Mouse (Mus musculus) kidney, postnatal 36 days (tissue): Measurements from ENCODE around the gene Zfp182.

Experiments
- DNase-seq, 2 experiments: peaks; one replicate each; pipeline ENCODE4 v3.0.0; 2021 to 2022; ENCODE audit warnings: mixed read lengths in 2 of 2

The Zfp182 gene

DNA sequence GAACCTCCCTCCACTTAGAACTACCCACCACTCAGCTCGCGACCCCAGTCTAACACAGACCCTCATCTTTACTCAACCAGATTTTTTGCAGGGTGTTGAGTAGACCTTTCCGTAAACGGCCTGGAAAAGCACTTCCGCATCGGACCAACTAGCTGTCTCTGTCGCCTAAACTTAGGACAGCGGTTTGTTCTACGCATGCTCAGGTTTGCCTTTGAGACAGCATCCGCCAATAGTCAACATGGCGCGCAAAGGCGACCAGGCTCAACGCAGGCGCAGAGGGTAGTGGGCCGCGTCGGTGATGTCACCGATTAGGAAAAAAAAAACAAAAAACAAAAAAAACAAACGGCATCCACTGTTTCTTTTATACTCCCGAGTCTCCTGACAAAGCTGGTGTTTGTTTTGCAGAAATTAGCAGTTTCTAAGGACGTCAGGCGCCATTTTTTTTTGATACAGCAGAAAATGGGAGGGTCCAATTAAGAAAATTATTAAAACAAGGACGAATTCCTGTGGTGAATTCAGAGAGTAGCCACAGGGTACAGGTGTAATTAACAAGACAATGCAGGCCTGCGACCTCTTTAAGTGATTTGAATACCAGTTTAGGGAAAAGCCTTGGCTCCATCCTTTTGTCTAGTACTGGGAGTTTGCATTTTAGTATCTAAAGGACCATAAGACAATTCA lies at the start of gene Zfp182:
Gene Zfp182 (minus strand): TSS at position 451 of the 678 bp plus-strand sequence.
- peak; percentile 86 for DNase-seq

GRCm38 (mm10) chrX:21089867-21090239 lies 27.7 kb upstream of the Zfp182 start:
- no peak for DNase-seq

- peak; percentile 61 to 75 for DNase-seq
Observed at GRCm38 (mm10) chrX:21088983-21089866, 27.1 kb upstream of the Zfp182 start, which contains the start of gene Zfp300. TSS of gene Zfp300 (minus strand) at chrX:21089527.

DNA sequence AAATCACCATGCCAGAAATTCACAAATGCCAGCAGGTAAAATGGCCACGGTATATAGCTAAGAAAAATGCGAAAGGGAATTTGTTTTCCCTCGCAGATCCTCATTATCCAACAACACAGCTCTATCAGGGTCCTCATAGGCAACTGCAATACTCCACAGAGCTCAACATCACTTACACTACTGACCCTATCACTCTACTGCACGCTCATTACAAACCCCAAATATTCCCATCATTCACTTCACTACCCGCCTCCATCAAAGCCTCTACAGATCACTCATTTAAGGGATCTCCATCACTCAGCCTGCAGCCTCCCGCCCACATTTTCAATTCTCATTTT lies 26.5 kb upstream of the Zfp182 start:
- no peak for DNase-seq

GRCm38 (mm10) chrX:21068106-21068505 lies 6.0 kb upstream of the Zfp182 start, which contains the start of gene Spaca5:
TSS of gene Spaca5 (plus strand) at chrX:21068406.
- no peak for DNase-seq

- DNase-seq: no peak
Observed at GRCm38 (mm10) chrX:21062544-21062890, 401 bp upstream of the Zfp182 start.

GRCm38 (mm10) chrX:21061460-21061859 lies 656 bp downstream of the Zfp182 start:
- no peak for DNase-seq

DNA sequence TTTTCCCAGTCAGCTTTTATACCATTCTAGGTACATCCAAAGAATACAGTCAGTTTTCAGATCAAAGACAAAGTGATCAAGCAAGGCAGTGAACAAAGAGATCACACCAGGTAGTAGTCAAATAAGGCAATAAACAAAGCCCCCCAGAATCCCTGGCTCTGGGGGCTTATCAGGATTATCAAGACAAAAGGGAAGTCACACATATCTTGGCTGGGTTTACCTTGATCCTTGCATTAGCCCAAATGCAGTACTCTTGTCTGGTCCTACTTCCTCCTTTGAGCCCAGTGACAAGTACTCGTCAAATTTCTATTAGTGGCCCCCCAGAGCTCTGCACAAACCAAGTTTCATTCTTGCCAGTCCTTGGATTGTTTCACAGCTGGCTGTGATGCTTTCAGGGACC lies 81.2 kb downstream of the Zfp182 start:
- no peak for DNase-seq
